Mouse (Mus musculus): ENCODE measurements around the gene Rpl7l1.

DNA sequence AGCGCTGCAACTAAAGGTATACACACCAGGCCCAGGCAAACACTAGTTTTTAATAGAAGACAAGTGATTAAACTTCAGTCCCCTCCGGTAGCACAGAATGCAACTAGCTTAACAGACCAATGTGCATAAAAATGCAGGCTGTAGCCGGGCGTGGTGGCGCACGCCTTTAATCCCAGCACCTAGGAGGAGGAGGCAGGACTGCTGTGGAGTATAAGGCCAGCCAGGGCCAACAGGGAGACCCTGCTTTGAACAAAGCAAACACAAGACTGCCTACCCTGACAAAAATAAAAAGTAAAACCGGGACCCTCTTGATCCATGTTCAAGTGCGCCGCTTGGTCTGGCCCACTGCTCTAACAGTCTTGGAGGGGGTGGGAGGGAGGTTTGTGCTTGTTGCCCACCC lies 7.4 kb downstream of the Rpl7l1 start:
- no peak for TF ChIP-seq CTCF (IDR thresholded peaks at IDR 0.05; ENCODE audit: borderline replicate concordance, insufficient read depth, low read depth, low read length)
- TF ChIP-seq POLR2A (IDR thresholded peaks at IDR 0.05; ENCODE audit: borderline replicate concordance, insufficient read depth, low read length): no peak

Measured in cerebellum, adult 2 months (tissue).